Mouse (Mus musculus) cerebellum, adult 8-10 months (tissue): Measurements from ENCODE around the gene Prss40.

ENCODE experiments used
- DNase-seq: peaks from one replicate; pipeline ENCODE4 v3.0.0; 2022

The Prss40 gene

GRCm38 (mm10) chr1:34560843-34561242 is at the start of gene Prss40:
Gene Prss40, minus strand, starts transcription at chr1:34560943.
- no peak for DNase-seq

- peak; percentile 80 for DNase-seq
These were observed 41.6 kb upstream of the Prss40 start for GRCm38 (mm10) chr1:34602363-34602762.

- DNase-seq = no peak
These were observed 40.7 kb upstream of the Prss40 start for GRCm38 (mm10) chr1:34601323-34602047.

GRCm38 (mm10) chr1:34600000-34600399 is 39.3 kb upstream of the Prss40 start:
- no peak for DNase-seq

- DNase-seq = no peak
These were observed 26.8 kb upstream of the Prss40 start for GRCm38 (mm10) chr1:34587298-34588096.

GRCm38 (mm10) chr1:34584736-34585135 is 24.0 kb upstream of the Prss40 start:
- peak; percentile 55 for DNase-seq

- DNase-seq = peak; percentile 97
These were observed 23.1 kb upstream of the Prss40 start for GRCm38 (mm10) chr1:34583821-34584263.

- no peak for DNase-seq
These were observed 21.5 kb upstream of the Prss40 start for GRCm38 (mm10) chr1:34582218-34582617.

- DNase-seq = no peak
These were observed 19.1 kb upstream of the Prss40 start for GRCm38 (mm10) chr1:34579782-34580356.

GRCm38 (mm10) chr1:34578851-34579781 is 18.4 kb upstream of the Prss40 start, which contains the start of gene Amer3:
Gene Amer3, plus strand, starts transcription at chr1:34579657.
- peak; percentile 89 for DNase-seq

- DNase-seq = no peak
These were observed 12.5 kb upstream of the Prss40 start for GRCm38 (mm10) chr1:34573221-34573620.

- no peak for DNase-seq
These were observed 10.7 kb upstream of the Prss40 start for GRCm38 (mm10) chr1:34571431-34571830.

GRCm38 (mm10) chr1:34569876-34570275 is 9.1 kb upstream of the Prss40 start:
- DNase-seq = no peak

GRCm38 (mm10) chr1:34568120-34568519 is 7.4 kb upstream of the Prss40 start:
- no peak for DNase-seq

GRCm38 (mm10) chr1:34564383-34565045 is 3.8 kb upstream of the Prss40 start:
- no peak for DNase-seq

- DNase-seq = no peak
These were observed 6.5 kb downstream of the Prss40 start for GRCm38 (mm10) chr1:34554275-34554674.

- no peak for DNase-seq
These were observed 7.1 kb downstream of the Prss40 start for GRCm38 (mm10) chr1:34553690-34554089.

- DNase-seq = no peak
These were observed 13.7 kb downstream of the Prss40 start for GRCm38 (mm10) chr1:34547074-34547473.

GRCm38 (mm10) chr1:34536767-34537485 is 23.8 kb downstream of the Prss40 start:
- no peak for DNase-seq

GRCm38 (mm10) chr1:34536291-34536766 is 24.4 kb downstream of the Prss40 start:
- DNase-seq = no peak
